21 mouse cellular contexts compared by ENCODE assay signal in the genomic region with DNA sequence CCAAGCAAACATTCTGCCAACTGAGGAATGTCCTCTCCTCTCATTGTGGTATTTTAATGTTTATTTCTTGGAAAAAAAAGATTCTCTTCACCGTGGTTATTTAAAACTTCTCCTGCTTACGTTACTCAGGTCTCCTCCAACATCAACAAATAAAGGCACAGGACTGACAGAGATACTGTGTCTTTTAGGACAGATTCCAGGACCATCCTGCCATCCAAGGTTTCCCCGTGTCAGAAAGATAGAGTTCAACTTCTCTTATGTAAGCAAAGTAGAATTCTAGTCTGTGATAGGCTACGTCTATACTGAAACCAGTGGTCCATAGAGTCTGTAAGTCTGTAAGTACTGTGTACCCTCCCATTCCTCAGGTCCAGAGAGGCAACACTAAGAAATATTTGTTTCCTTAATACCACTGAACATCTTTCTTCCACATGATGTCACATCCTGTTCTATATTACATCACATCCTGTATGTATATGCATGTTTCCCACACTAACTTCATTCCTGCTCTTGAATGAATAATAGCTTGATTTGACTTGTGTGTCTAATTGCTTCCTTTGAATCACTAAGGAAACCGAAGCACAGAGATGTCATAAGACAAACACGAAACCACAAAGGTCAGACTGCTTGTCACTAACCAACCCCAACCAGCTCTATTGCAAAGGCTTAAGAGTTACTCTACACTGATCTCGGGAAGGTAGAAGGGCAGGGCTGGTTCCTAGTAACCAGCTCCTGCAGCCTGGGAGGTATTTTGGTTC.
DNase-seq lines count a peak whose midpoint lies in the region; ATAC-seq and TF ChIP-seq lines count a peak whose summit lies in the region.
"Had no signal": no experiment of that assay in that cellular context is flagged by ENCODE, and none has a peak within 500 bp of the region (broad histone marks: within the 10 kb centered on the region; RNA-seq: fewer than 3 reads in every experiment).

No protein-coding gene starts in this region.

- ATAC-seq in hematopoietic stem cell, adult 5-6 weeks (replicated peaks in 1 of 2; ENCODE audit: insufficient read depth in 1 of 2, low FRiP score in 2 of 2, low TSS enrichment in 1 of 2, low read depth in 1 of 2, poor library complexity in 2 of 2, severe bottlenecking in 2 of 2): peak; percentile 71 to 74
- ATAC-seq in neutrophil, adult 5-6 weeks (ENCODE audit: extremely low read depth, insufficient number of reproducible peaks, low FRiP score, poor library complexity, severe bottlenecking): peak; percentile 76
- ATAC-seq: forebrain, embryonic 13.5 days; hindbrain, embryonic 16.5 days; lung, postnatal 0 days; midbrain, embryonic 15.5 days had no signal

- DNase-seq in gastrocnemius, adult 2 months: peak; percentile 30
- DNase-seq in gastrocnemius, postnatal 10 days: no peak
- DNase-seq in CD8-positive naive resting alpha-beta T cell, adult 2 months (ENCODE audit: low read depth in 2 of 2, low spot score in 2 of 2): peak; percentile 43 to 56
- no peak for DNase-seq in thymus, postnatal 36 days
- DNase-seq in spleen, postnatal 4 days (ENCODE audit: low spot score in 2 of 2): no peak
- DNase-seq in embryonic facial prominence, embryonic 10.5 days (ENCODE audit: low spot score): no peak
- DNase-seq: adrenal gland, postnatal 36 days; cerebellum, adult 11-12 months; cerebellum, postnatal 36 days; kidney, adult 11 months; layer of hippocampus, postnatal 36 days; left cerebral cortex, postnatal 4 days; liver had no signal

- no peaks in the 10 kb centered on the region for H3K36me3 ChIP-seq in embryonic facial prominence, embryonic 10.5 days (replicated peaks)
- H3K36me3 ChIP-seq: heart, embryonic 13.5 days; midbrain, embryonic 15.5 days had no signal

- TF ChIP-seq CTCF in gastrocnemius, adult 2 months (IDR thresholded peaks at IDR 0.05): no peak

- no peaks in the 10 kb centered on the region for H3K27me3 ChIP-seq in embryonic facial prominence, embryonic 10.5 days (replicated peaks; ENCODE audit: low read depth, poor library complexity, severe bottlenecking)
- H3K27me3 ChIP-seq: forebrain, embryonic 13.5 days; heart, embryonic 13.5 days; midbrain, embryonic 15.5 days had no signal

- H3K4me1 ChIP-seq in embryonic facial prominence, embryonic 10.5 days: no peaks in the 10 kb centered on the region
- H3K4me1 ChIP-seq: forebrain, embryonic 13.5 days; midbrain, embryonic 15.5 days had no signal

- no peaks in the 10 kb centered on the region for H3K9me3 ChIP-seq in embryonic facial prominence, embryonic 10.5 days
- H3K9me3 ChIP-seq: forebrain, embryonic 13.5 days; heart, embryonic 13.5 days; midbrain, embryonic 15.5 days had no signal

- peak overlapping the region; percentile 59 for H3K27ac ChIP-seq in gastrocnemius, adult 2 months
- no peak overlapping the region for H3K27ac ChIP-seq in embryonic facial prominence, embryonic 10.5 days (replicated peaks)
- H3K27ac ChIP-seq: forebrain, embryonic 13.5 days; heart, embryonic 13.5 days; kidney, postnatal 0 days; midbrain, embryonic 15.5 days had no signal

- 81% methylated on average over 7 of the region's 7 CpGs for WGBS in embryonic facial prominence, embryonic 10.5 days

- intact Hi-C loops in gastrocnemius, adult 2 months (cut with DNase I): no loop called here

- H3K4me3 ChIP-seq in gastrocnemius, adult 2 months: no peak overlapping the region
- H3K4me3 ChIP-seq in embryonic facial prominence, embryonic 10.5 days: no peak overlapping the region
- H3K4me3 ChIP-seq: forebrain, embryonic 13.5 days; heart, embryonic 13.5 days; midbrain, embryonic 15.5 days had no signal

Comparison
In these comparisons a context has a peak if more than half of its experiments do, and no peak if none do; other contexts are left out.
1. DNase-seq: peak in gastrocnemius, adult 2 months (single experiment) and CD8-positive naive resting alpha-beta T cell, adult 2 months (2 of 2); none in gastrocnemius, postnatal 10 days (single experiment), thymus, postnatal 36 days (0 of 2), spleen, postnatal 4 days (0 of 2) and embryonic facial prominence, embryonic 10.5 days (single experiment).